Mouse (Mus musculus) ES-Bruce4 (cell line): Measurements from ENCODE around the gene St3gal2. TPM values are rescaled to one million over a fixed set of nuclear protein-coding genes. Genes with fewer than 3 reads are reported as not detected.

ENCODE experiments used
- H3K27ac ChIP-seq: 2 replicates; pipeline ENCODE4 v1.5.1; 2012; ENCODE audit warnings: low read length, inconsistent platforms; ENCODE audit not compliant: insufficient read depth
- H3K27me3 ChIP-seq: 2 replicates; pipeline ENCODE4 v1.6.1; 2012; ENCODE audit warnings: mild to moderate bottlenecking, low read length, inconsistent platforms; ENCODE audit not compliant: control insufficient read depth, poor library complexity, insufficient read depth, severe bottlenecking
- H3K36me3 ChIP-seq: 2 replicates; pipeline ENCODE4 v1.6.1; 2012; ENCODE audit warnings: inconsistent platforms, mild to moderate bottlenecking, low read length, moderate library complexity; ENCODE audit not compliant: control insufficient read depth, poor library complexity, insufficient read depth, severe bottlenecking
- H3K4me1 ChIP-seq: one replicate; pipeline ENCODE4 v1.8.1; 2011; ENCODE audit warnings: low read length; ENCODE audit not compliant: control insufficient read depth, insufficient read depth
- H3K4me3 ChIP-seq: 2 replicates; pipeline ENCODE4 v1.5.1; 2011; ENCODE audit warnings: low read depth, mild to moderate bottlenecking, low read length
- H3K9ac ChIP-seq: 2 replicates; pipeline ENCODE4 v1.6.1; 2012; ENCODE audit warnings: low read depth, mild to moderate bottlenecking, inconsistent platforms; ENCODE audit not compliant: poor library complexity, severe bottlenecking
- H3K9me3 ChIP-seq: replicated peaks from 2 replicates; pipeline ENCODE4 v1.6.1; 2012; ENCODE audit warnings: mild to moderate bottlenecking, low read length, inconsistent platforms; ENCODE audit not compliant: control insufficient read depth, poor library complexity, insufficient read depth, severe bottlenecking
- CTCF ChIP-seq: IDR thresholded peaks from one replicate; pipeline ENCODE4 v1.8.1; 2011; ENCODE audit warnings: low read depth, low read length
- EP300 ChIP-seq: IDR thresholded peaks from 2 replicates; pipeline ENCODE4 v1.6.1; 2011; ENCODE audit warnings: low read depth, low read length; ENCODE audit not compliant: insufficient read depth
- POLR2A ChIP-seq: IDR thresholded peaks from one replicate; pipeline ENCODE4 v1.8.1; 2011; ENCODE audit warnings: low read length; ENCODE audit not compliant: insufficient read depth
- polyA plus RNA-seq: library from polyadenylated mRNA; stranded (reverse); fragments of >200 nt; gene quantifications from 2 replicates; pipeline ENCODE4 v1.2.4, GENCODE M21; 2011; ENCODE audit warnings: low read depth; ENCODE audit not compliant: missing spikeins, insufficient read depth, insufficient read length

The St3gal2 gene
- polyA plus RNA-seq, 1 experiment: 7.1 TPM

- no peaks in the 10 kb centered on the region for H3K27me3 ChIP-seq
- no peak overlapping the region for H3K27ac ChIP-seq
- peak overlapping the region; percentile 29; the same call in 1 of the 2 replicates for H3K9ac ChIP-seq
- H3K4me3 ChIP-seq: no peak overlapping the region
- peaks cover 13% of the 10 kb centered on the region for H3K4me1 ChIP-seq
- no peak for TF ChIP-seq POLR2A
- no peak for TF ChIP-seq EP300
- TF ChIP-seq CTCF: no peak
- no peaks in the 10 kb centered on the region for H3K9me3 ChIP-seq
- no peaks in the 10 kb centered on the region for H3K36me3 ChIP-seq
These were observed 1.7 kb upstream of the St3gal2 start for GRCm38 (mm10) chr8:110918027-110918426.

- TF ChIP-seq EP300: no peak
- no peak for TF ChIP-seq CTCF
- TF ChIP-seq POLR2A: no peak
These were observed 1.3 kb upstream of the St3gal2 start for GRCm38 (mm10) chr8:110918460-110918859.

GRCm38 (mm10) chr8:110920032-110920772 lies 480 bp downstream of the St3gal2 start:
- Histone ChIP-seq H3K36me3 (no peaks in the 10 kb centered on the region), H3K9ac (peak overlapping the region; percentile 90), H3K9me3 (no peaks in the 10 kb centered on the region), H3K27me3 (no peaks in the 10 kb centered on the region), H3K4me1 (peaks cover 13% of the 10 kb centered on the region), H3K27ac (no peak overlapping the region), H3K4me3 (peak overlapping the region; percentile 80)
- TF ChIP-seq POLR2A: no peak
- no peak for TF ChIP-seq CTCF
- TF ChIP-seq EP300: no peak

More at GRCm38 (mm10) chr8:110918460-110918859, 1.3 kb upstream of the St3gal2 start:
- Histone ChIP-seq H3K27ac (no peak overlapping the region), H3K9me3 (no peaks in the 10 kb centered on the region), H3K4me1 (peaks cover 13% of the 10 kb centered on the region), H3K27me3 (no peaks in the 10 kb centered on the region), H3K4me3 (no peak overlapping the region), H3K36me3 (no peaks in the 10 kb centered on the region), H3K9ac (peak overlapping the region; percentile 29; the same call in 1 of the 2 replicates)

GRCm38 (mm10) chr8:110920773-110921277 lies 1.1 kb downstream of the St3gal2 start:
- peak overlapping the region; percentile 90; the same call in 1 of the 2 replicates for H3K9ac ChIP-seq
- H3K9me3 ChIP-seq: no peaks in the 10 kb centered on the region
- TF ChIP-seq EP300 (no peak), POLR2A (no peak), CTCF (no peak)
- H3K4me1 ChIP-seq: peaks cover 13% of the 10 kb centered on the region
- no peaks in the 10 kb centered on the region for H3K36me3 ChIP-seq
- H3K4me3 ChIP-seq: peak overlapping the region; percentile 80
- H3K27ac ChIP-seq: peak overlapping the region; percentile 32; the same call in 1 of the 2 replicates
- H3K27me3 ChIP-seq: no peaks in the 10 kb centered on the region

- Histone ChIP-seq H3K4me3 (0 out of 2 replicates have a peak overlapping the region, but pooled peaks have one; percentile 12), H3K27ac (peak overlapping the region; percentile 32; the same call in 1 of the 2 replicates), H3K4me1 (peaks cover 13% of the 10 kb centered on the region), H3K27me3 (no peaks in the 10 kb centered on the region), H3K9me3 (no peaks in the 10 kb centered on the region), H3K9ac (peak overlapping the region; percentile 90; the same call in 1 of the 2 replicates), H3K36me3 (no peaks in the 10 kb centered on the region)
- TF ChIP-seq POLR2A (no peak), EP300 (0 out of 2 replicates have a peak, but pooled peaks have one; percentile 2)
These were observed 1.9 kb downstream of the St3gal2 start for GRCm38 (mm10) chr8:110921492-110922230.
